In the genomic region with DNA sequence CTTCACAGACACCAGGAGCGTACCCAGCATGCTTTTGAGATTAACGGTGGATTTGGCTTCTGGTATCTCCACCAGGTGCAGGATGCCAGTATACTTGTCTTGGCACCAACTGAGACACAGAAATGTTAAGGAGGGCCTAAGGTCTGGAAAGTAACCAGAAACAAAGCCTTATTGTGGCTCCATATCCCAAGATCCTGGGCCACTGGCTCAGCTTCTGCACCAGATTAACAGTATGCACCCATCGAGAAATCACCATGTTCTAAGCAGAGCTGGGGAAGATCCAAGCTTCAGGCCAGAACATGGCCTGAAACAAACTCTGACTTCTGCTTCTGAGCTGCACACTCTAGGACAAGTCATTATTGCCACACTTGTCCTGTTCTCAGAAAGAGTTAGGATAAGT, we compare ENCODE assay signal across 17 mouse cellular contexts.
DNase-seq lines count a peak whose midpoint lies in the region.
"Had no signal": no experiment of that assay in that cellular context is flagged by ENCODE, and none has a peak within 500 bp of the region (broad histone marks: within the 10 kb centered on the region; RNA-seq: fewer than 3 reads in every experiment).

No protein-coding gene starts in this region.

- peaks cover 8% of the 10 kb centered on the region; the same call in 1 of the 2 replicates for H3K27me3 ChIP-seq in midbrain, embryonic 10.5 days (ENCODE audit: low read depth, poor library complexity, severe bottlenecking)
- H3K27me3 ChIP-seq: CH12.LX, Patski had no signal

- H3K27ac ChIP-seq in midbrain, embryonic 10.5 days (replicated peaks): no peak overlapping the region

- no peaks in the 10 kb centered on the region for H3K36me3 ChIP-seq in midbrain, embryonic 10.5 days

- 96% methylated on average over 3 of the region's 3 CpGs for WGBS in midbrain, embryonic 10.5 days

- H3K4me1 ChIP-seq in midbrain, embryonic 10.5 days: peaks cover 6% of the 10 kb centered on the region

- DNase-seq in fat pad, adult 2 months (ENCODE audit: extremely low read depth, low read depth, low spot score): peak; percentile 86
- DNase-seq in gonadal fat pad, adult 2 months (ENCODE audit: low read depth): peak; percentile 65
- no peak for DNase-seq in frontal cortex, adult 2 months (ENCODE audit: extremely low spot score in 1 of 2, low spot score in 1 of 2)
- no peak for DNase-seq in midbrain, embryonic 10.5 days (ENCODE audit: low spot score)
- DNase-seq: adrenal gland, adult 2 months; adrenal gland, adult 8-10 months; adrenal gland, postnatal 10 days; adrenal gland, postnatal 14 days; adrenal gland, postnatal 25 days; adrenal gland, postnatal 36 days; B cell, adult 2 months; cerebellum, adult 11 months; cerebellum, adult 11-12 months; cerebellum, adult 18-20 months had no signal

- H3K4me3 ChIP-seq in midbrain, embryonic 10.5 days: no peak overlapping the region

- no peaks in the 10 kb centered on the region for H3K9me3 ChIP-seq in midbrain, embryonic 10.5 days (replicated peaks)
- H3K9me3 ChIP-seq: G1E had no signal

Comparison
In these comparisons a context has a peak if more than half of its experiments do, and no peak if none do; other contexts are left out.
1. DNase-seq: peak in fat pad, adult 2 months (single experiment) and gonadal fat pad, adult 2 months (single experiment); none in frontal cortex, adult 2 months (0 of 2) and midbrain, embryonic 10.5 days (single experiment).